Mouse (Mus musculus) brain, embryonic 14.5 days (tissue): Measurements from ENCODE around the gene Myof.

Experiments used
- CTCF ChIP-seq: fragments of 200-500 bp; IDR thresholded peaks from 2 replicates; pipeline ENCODE4 v1.5.1; 2012; ENCODE audit warnings: inconsistent platforms, mild to moderate bottlenecking, moderate library complexity, borderline replicate concordance; ENCODE audit not compliant: insufficient read depth, insufficient read length; ENCODE audit errors: extremely low read depth
- POLR2A ChIP-seq: fragments of 200-500 bp; IDR thresholded peaks from 2 replicates; pipeline ENCODE4 v1.6.1; 2012; ENCODE audit warnings: mild to moderate bottlenecking, inconsistent platforms, borderline replicate concordance; ENCODE audit not compliant: poor library complexity, insufficient read depth, insufficient read length, severe bottlenecking; ENCODE audit errors: extremely low read depth

DNA sequence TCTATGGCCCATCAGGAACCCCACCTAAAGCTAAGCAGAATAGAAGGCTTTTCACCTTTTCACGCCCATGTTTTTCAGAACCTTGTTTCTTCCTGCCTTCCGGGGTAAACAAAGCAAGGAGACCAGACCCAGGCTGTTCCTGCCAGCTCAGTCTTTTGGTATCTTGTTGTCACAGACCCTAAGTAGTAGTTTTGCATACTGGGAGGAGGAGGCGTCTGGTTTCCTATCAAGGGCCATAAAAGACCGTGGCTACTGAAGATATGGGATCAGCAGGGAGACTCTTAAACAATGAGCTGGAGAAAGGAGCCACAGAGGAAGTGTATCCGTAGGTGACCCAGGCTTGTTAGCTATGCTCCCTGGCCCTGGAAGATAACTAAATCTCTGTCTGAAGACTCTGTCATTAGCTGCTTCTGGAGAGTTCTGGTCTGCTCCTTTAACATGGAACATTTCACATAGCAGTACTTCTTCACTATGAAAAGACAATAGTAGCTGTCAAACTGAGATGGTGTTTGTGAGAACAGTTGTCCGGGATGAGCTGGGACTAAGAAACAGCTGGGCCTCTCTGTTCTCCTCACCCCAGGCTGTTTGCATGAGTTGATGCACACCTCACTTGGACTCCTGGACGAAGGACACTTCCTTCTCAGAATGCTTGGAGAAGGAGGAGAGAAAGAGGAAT is 184.8 kb downstream of the Myof start:
- no peak for TF ChIP-seq CTCF
- TF ChIP-seq POLR2A, result no peak
